Mouse (Mus musculus) midbrain, postnatal 0 days (tissue): Measurements from ENCODE around the gene Ppat. TPM values are rescaled to one million over a fixed set of nuclear protein-coding genes. Genes with fewer than 3 reads are reported as not detected.
"Not testable (repeated sequence)": the region's sequence is repeated elsewhere in the genome, so short reads cannot be mapped to it uniquely, and the experiment has no call there.

Source experiments
- ATAC-seq: fragments of 200-750 bp; cut with Nextera tagmentation; 2 replicates; pipeline ENCODE4 v1.8.0; 2017; ENCODE audit warnings: moderate number of reproducible peaks, mild to moderate bottlenecking, moderate TSS enrichment, moderate library complexity; ENCODE audit not compliant: low FRiP score
- DNase-seq: peaks from one replicate; pipeline ENCODE4 v3.0.0-alpha.2; 2015; ENCODE audit warnings: low spot score
- H3K27ac ChIP-seq: fragments of 300-500 bp; sonication (generic); 2 replicates; pipeline ENCODE4 v1.5.1; 2014; ENCODE audit warnings: low read depth, mild to moderate bottlenecking, low read length, mixed read lengths
- H3K27me3 ChIP-seq: fragments of 300-500 bp; sonication (generic); 2 replicates; pipeline ENCODE4 v1.6.1; 2014; ENCODE audit warnings: low read length, control low read depth, mixed read lengths; ENCODE audit not compliant: insufficient read depth
- H3K36me3 ChIP-seq: fragments of 300-500 bp; sonication (generic); 2 replicates; pipeline ENCODE4 v1.6.1; 2014; ENCODE audit warnings: low read length, control low read depth, mixed read lengths; ENCODE audit not compliant: insufficient read depth
- H3K4me1 ChIP-seq: fragments of 300-500 bp; sonication (generic); 2 replicates; pipeline ENCODE4 v1.6.1; 2014; ENCODE audit warnings: mild to moderate bottlenecking, control low read depth, antibody characterized with exemption, low read length, mixed read lengths; ENCODE audit not compliant: insufficient read depth
- H3K4me2 ChIP-seq: fragments of 300-500 bp; sonication (generic); 2 replicates; pipeline ENCODE4 v1.6.1; 2014; ENCODE audit warnings: low read depth, mild to moderate bottlenecking, low read length, mixed read lengths; ENCODE audit not compliant: poor library complexity, severe bottlenecking
- H3K4me3 ChIP-seq: fragments of 300-500 bp; sonication (generic); 2 replicates; pipeline ENCODE4 v1.5.1; 2014; ENCODE audit warnings: low read depth, mild to moderate bottlenecking, low read length, moderate library complexity
- H3K9ac ChIP-seq: fragments of 300-500 bp; sonication (generic); replicated peaks from 2 replicates; pipeline ENCODE4 v1.6.1; 2014; ENCODE audit warnings: mild to moderate bottlenecking, low read length, moderate library complexity, mixed read lengths; ENCODE audit not compliant: poor library complexity, severe bottlenecking
- H3K9me3 ChIP-seq: fragments of 300-500 bp; sonication (generic); 2 replicates; pipeline ENCODE4 v1.6.1; 2016; ENCODE audit warnings: low read length, control low read depth
- CTCF ChIP-seq: IDR thresholded peaks from 2 replicates; pipeline ENCODE4 v1.5.1; 2016; ENCODE audit warnings: antibody characterized with exemption, mild to moderate bottlenecking
- WGBS: fragments of 180-500 bp; shearing (Covaris S2); extraction: QIAGEN DNeasy Blood & Tissue Kit; methylation state at CpG from one replicate; pipeline ENCODE4 v1.1.7; 2014; 5-methylcytosine and 5-hydroxymethylcytosine counted together
- polyA plus RNA-seq: library from polyadenylated mRNA; unstranded; fragments of >200 nt; fragmentation: Nextera tagmentation; extraction: Ambion mirVana; gene quantifications from 2 replicates; pipeline ENCODE4 v1.2.1, GENCODE M21; 2015
- total RNA-seq: library from RNA; depleted of rRNA; stranded (reverse); fragments of >200 nt; gene quantifications from 2 replicates; pipeline ENCODE4 v1.2.3, GENCODE M21; 2014

Ppat gene
- total and polyA plus RNA-seq, 2 experiments from 2014 or later = 8.2 to 14.0 TPM

- TF ChIP-seq CTCF = no peak
- ATAC-seq (no peak), DNase-seq (no peak)
- 89% methylated on average over 8 of the region's 8 CpGs for WGBS
- Histone ChIP-seq H3K27me3 (no peaks in the 10 kb centered on the region), H3K4me1 (peaks cover 13% of the 10 kb centered on the region; the same call in 1 of the 2 replicates), H3K9me3 (no peaks in the 10 kb centered on the region), H3K36me3 (peaks cover 18% of the 10 kb centered on the region), H3K9ac (no peak overlapping the region), H3K4me2 (peak overlapping the region; percentile 54), H3K4me3 (peak overlapping the region; percentile 91), H3K27ac (no peak overlapping the region)
Measured at GRCm38 (mm10) chr5:76975736-76976135, 24.4 kb upstream of the Ppat start.

GRCm38 (mm10) chr5:76974554-76975285 is 23.3 kb upstream of the Ppat start, which contains the start of gene Srp72:
Gene Srp72 (plus strand): TSS chr5:76974683.
- peak; percentile 96 for ATAC-seq
- under 1% methylated on average over 58 of the region's 60 CpGs for WGBS
- Histone ChIP-seq H3K27ac (peak within 1 kb of the TSS; percentile 91), H3K4me1 (peaks cover 13% of the 10 kb centered on the region; the same call in 1 of the 2 replicates), H3K9ac (peak within 1 kb of the TSS; percentile 90), H3K27me3 (no peaks in the 10 kb centered on the region), H3K9me3 (no peaks in the 10 kb centered on the region), H3K4me2 (peak within 1 kb of the TSS; percentile 89), H3K4me3 (peak within 1 kb of the TSS; percentile 91), H3K36me3 (peaks cover 11% of the 10 kb centered on the region; the same call in 1 of the 2 replicates)
- no peak for TF ChIP-seq CTCF
- DNase-seq = peak; percentile 91

DNA sequence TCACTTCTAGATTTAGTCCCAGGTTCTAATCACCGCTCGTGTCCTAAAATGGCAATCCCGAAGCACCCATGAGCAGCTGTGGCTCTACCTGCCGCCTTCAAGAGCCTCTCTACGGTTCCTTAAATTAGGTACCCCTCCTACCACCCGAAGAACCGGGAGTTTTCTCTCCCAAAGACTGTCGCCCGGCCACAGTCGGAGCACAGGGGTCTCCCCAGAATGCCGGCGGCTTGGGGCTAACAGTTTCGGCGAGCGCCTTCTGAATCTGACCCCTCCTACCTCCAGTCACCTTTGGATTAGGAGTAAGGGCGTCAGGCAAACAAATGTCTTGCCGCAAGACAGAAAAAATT is 22.8 kb upstream of the Ppat start:
- 3% methylated on average over 17 of the region's 17 CpGs for WGBS
- Histone ChIP-seq H3K9ac (peak overlapping the region; percentile 90), H3K27me3 (no peaks in the 10 kb centered on the region), H3K9me3 (no peaks in the 10 kb centered on the region), H3K27ac (peak overlapping the region; percentile 91), H3K4me2 (peak overlapping the region; percentile 89), H3K4me3 (peak overlapping the region; percentile 91), H3K36me3 (peaks cover 6% of the 10 kb centered on the region; the same call in 1 of the 2 replicates), H3K4me1 (peaks cover 13% of the 10 kb centered on the region; the same call in 1 of the 2 replicates)
- DNase-seq = no peak
- no peak for TF ChIP-seq CTCF
- peak; percentile 28; the same call in 1 of the 2 replicates for ATAC-seq

DNA sequence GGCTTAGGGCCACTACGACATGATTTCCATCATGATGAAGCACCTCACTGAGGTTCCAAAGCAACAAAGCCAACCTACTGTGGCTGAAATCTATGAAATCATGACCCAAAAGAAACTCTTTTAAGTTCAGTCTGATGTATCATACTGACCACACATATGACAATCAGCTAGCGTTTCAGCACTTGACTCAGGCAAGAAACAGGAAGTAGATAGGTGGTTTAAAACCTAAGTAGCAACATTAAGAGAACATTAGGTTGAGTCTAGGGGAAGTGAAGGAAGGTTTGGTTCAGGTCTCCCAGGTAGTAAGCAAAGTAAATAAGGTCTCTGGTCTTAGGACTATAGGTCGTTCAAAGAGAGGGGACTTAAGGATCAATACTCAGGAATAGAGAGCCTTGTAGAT is 22.1 kb upstream of the Ppat start:
- TF ChIP-seq CTCF = no peak
- H3K36me3 ChIP-seq = peaks cover 4% of the 10 kb centered on the region; the same call in 1 of the 2 replicates
- H3K4me3 ChIP-seq = peak overlapping the region; percentile 91
- no peak overlapping the region for H3K27ac ChIP-seq
- DNase-seq = no peak
- ATAC-seq = no peak
- H3K4me1 ChIP-seq = peaks cover 13% of the 10 kb centered on the region; the same call in 1 of the 2 replicates
- H3K27me3 ChIP-seq = no peaks in the 10 kb centered on the region
- H3K9me3 ChIP-seq = no peaks in the 10 kb centered on the region
- WGBS = 78% methylated on average over 3 of the region's 3 CpGs
- H3K4me2 ChIP-seq = peak overlapping the region; percentile 89
- 0 out of 2 replicates have a peak overlapping the region, but pooled peaks have one; percentile 90 for H3K9ac ChIP-seq

DNA sequence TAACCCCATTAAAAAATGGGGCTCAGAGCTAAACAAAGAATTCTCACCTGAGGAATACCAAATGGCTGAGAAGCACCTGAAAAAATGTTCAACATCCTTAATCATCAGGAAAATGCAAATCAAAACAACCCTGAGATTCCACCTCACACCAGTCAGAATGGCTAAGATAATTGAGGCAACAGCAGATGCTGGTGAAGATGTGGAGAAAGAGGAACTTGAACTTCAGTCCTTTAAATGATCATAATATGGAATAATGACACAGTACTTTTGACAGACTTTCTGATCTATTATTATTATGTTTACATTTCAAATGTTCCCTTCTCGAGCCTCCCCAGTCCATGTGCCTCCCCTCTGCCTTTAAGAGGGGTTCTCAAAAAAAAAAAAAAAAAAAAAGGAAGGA is 19.7 kb upstream of the Ppat start:
- H3K27ac ChIP-seq, H3K27me3 ChIP-seq, H3K4me2 ChIP-seq, H3K4me3 ChIP-seq, DNase-seq, H3K9ac ChIP-seq, H3K9me3 ChIP-seq, ATAC-seq, H3K36me3 ChIP-seq: not testable (repeated sequence)
- H3K4me1 ChIP-seq = peaks cover 13% of the 10 kb centered on the region; the same call in 1 of the 2 replicates
- WGBS = 86% methylated on average over 1 of the region's 1 CpGs

GRCm38 (mm10) chr5:76969250-76969649 is 17.9 kb upstream of the Ppat start:
- Histone ChIP-seq H3K4me2 (no peak overlapping the region), H3K4me1 (0 out of 2 replicates have a peak, but pooled peaks cover 7% of the 10 kb centered on the region), H3K27ac (no peak overlapping the region), H3K4me3 (no peak overlapping the region), H3K9me3 (no peaks in the 10 kb centered on the region), H3K36me3 (peaks cover 6% of the 10 kb centered on the region; the same call in 1 of the 2 replicates), H3K9ac (no peak overlapping the region), H3K27me3 (no peaks in the 10 kb centered on the region)
- ATAC-seq (no peak), DNase-seq (no peak)
- TF ChIP-seq CTCF = no peak
- WGBS = 80% methylated on average over 5 of the region's 5 CpGs
